Mouse (Mus musculus) R1 (cell line): ENCODE results near the gene Cldn8.

Experiments used
- DNase-seq: peaks from one replicate; pipeline ENCODE4 v3.0.0-alpha.2; 2018; ENCODE audit warnings: low read depth, low spot score

Cldn8 gene

DNA sequence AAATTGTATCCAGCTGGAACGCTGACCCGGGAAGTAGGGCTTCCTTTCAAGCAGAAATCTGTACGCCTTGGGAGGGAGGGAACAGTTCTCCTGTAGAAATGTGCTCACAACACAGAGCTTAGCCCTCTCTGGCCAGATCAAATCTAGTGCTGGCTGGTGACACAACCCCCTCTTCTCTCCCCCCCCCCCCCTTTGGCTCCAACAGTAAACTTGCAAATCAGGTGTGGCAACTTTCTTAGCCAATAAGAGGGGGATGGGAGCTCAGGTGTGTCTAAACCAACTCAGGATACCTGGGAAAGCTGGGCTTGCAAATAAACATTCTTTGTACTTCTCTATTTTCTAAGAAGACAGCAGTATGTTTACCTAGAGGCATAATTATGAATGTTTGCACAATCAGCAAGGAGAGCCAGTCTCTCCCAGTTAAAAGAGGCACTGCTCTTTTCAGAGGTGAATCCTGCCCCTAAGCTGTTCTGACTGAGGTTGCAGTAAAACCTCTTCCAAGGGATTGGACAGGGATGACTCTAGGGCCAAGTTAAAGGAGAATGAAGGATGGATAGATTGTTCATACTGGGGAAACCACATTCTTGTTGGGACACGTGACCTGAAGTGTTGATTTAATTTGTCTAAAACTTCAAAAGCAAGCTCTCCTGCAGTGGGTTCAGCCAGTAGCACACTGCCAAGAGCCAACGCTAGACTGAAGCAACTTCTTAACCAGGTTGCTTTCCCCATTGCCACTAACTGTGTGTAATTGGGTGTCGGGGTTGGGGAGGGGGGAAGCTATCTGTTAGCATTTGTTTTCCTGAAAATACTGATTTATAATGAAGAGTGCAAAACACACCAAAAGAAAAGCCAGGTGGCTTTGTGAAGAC is at the start of gene Cldn8:
Cldn8 (minus strand) TSS at position 139 of the 869 bp plus-strand sequence.
- DNase-seq = no peak

GRCm38 (mm10) chr16:88612712-88613111 is 49.7 kb upstream of the Cldn8 start:
- no peak for DNase-seq

DNA sequence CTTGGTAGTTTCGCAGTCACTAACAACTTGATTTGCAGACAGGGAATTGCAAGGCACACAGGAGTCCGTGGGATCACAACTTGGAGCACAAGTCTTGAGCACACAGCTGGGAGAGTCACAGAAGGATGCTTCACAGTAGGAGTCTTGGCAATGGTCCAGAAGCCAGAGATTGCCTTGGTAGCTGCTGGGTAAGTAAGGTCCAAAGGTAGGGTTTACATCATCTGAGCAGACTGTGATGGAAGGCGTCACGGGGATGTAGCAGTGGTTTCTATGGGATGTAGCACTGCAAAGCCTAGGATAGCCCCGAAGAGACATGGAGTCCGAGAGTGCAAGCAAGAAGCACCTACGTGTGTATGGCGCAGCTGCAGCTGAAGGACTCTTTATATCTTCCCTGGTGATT is 48.9 kb upstream of the Cldn8 start, which contains the start of gene Krtap24-1:
Krtap24-1 (minus strand) TSS at position 358 of the 400 bp plus-strand sequence.
- peak; percentile 7 for DNase-seq

- no peak for DNase-seq
Measured at GRCm38 (mm10) chr16:88604570-88604969, 41.6 kb upstream of the Cldn8 start.

GRCm38 (mm10) chr16:88602464-88602863 is 39.5 kb upstream of the Cldn8 start:
- DNase-seq = no peak

- DNase-seq = no peak
Measured at GRCm38 (mm10) chr16:88600303-88600702, 37.3 kb upstream of the Cldn8 start.

DNA sequence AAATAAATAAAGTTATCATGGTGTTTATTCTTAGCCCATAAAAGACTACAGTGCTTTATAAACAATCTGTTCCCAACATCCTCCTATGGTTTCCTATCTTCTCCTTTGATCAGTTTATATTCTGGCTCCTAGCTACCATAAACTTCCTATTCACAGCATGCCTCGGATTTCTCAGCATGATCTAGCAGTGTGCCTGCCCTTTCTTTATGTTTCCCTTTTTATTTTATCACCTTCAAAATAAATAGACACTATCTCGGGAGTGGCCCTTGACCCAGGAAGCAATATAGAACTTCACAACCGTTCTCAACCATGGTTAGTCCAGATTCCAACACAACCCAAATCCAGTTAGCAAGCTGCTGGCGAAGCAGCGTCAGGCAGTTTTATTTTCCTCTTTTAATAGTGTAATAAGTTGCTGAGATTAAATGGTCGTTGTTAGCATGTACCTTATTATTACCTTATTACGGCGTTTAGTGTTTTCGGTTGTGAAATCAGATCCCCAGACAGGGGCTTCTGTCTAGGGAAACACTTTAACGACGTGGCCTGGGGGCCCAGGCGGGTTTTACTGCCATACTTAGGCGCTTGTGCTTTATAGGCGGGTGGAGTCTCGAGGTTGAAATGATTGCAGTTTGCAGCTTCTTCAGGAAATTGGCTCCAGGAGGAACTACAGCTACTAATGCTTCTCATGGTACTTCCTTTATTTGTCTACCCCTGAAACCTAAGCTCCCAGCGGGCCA is 36.7 kb upstream of the Cldn8 start:
- DNase-seq = no peak

GRCm38 (mm10) chr16:88592758-88593157 is 29.8 kb upstream of the Cldn8 start:
- peak; percentile 25 for DNase-seq

DNA sequence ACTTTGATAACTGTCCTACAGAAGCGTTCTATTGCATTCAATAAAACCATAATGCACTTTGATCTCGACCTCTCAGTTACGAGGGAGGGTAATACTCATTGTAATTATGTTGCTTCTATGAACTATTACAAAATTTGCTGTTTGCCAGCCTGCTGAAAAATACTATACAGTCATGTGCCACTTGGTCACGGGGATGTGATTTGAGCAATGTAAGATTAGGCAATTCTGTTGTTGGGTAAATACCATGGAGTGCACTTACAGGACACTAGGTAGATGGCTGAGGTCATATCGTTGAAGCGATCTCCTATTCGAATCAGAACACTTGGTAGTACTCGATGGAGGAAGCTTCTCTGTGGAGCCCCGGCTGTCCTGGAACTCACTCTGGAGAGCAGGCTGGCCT is 20.4 kb upstream of the Cldn8 start:
- DNase-seq = no peak

DNA sequence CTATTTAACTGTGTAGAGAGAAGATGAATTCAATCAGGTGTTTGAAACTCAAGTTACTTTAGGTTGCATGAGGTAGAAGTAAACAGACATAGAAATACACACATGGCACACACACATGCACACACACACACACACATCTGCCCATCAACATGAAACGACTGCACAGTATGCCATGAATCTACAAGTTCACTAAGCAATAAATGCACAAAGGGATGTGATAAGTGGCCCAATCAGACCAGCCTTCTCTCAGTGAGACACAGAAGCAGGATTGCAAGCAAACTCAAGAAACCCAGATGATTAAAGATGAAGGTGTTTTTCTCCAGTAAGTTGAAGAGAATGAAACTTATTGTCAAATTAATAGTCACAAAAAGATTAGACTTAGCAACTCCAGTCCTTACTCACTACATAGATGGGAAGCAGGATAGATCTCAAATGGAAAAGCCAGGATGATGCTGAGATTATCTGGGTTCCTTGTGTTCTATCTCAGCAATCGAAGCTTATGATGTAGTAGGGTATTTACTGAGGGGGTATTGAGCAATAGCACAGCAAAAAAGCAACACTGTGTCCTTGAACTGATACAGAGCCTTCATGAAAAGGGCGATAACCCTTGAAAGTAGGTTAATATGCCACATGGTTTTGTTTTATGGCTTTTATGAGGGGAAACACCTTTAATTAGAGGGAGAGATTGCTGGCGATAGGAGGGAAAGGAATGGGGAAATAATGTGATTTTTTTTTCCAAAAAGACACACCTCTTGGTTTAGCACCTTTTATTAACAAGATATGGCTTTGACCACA is 13.1 kb upstream of the Cldn8 start:
- DNase-seq = no peak

DNA sequence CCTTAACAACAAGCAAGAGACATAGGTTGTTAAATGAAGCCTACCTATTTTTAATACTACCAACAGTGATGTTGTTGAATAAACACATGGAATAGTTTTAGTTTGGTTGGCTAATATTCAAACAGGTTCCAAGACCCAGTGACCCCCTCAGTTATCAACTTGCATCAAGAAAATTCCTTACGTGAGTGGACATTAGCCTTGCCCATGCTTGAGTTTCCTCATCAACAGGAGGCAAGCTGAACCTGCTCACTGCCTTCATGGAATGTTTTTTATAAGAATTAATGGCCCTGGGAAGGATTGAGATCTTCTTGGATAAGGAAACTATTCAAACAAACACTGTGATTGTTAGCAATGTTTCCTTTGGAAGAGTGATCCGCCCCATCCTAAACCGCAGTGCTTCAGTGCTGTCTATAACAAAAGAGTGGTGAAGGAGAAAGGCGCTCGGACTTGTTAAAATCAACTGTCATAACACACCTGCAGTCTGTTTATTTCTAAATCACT is 10.0 kb upstream of the Cldn8 start:
- DNase-seq = no peak

GRCm38 (mm10) chr16:88570136-88570535 is 7.2 kb upstream of the Cldn8 start:
- no peak for DNase-seq

DNA sequence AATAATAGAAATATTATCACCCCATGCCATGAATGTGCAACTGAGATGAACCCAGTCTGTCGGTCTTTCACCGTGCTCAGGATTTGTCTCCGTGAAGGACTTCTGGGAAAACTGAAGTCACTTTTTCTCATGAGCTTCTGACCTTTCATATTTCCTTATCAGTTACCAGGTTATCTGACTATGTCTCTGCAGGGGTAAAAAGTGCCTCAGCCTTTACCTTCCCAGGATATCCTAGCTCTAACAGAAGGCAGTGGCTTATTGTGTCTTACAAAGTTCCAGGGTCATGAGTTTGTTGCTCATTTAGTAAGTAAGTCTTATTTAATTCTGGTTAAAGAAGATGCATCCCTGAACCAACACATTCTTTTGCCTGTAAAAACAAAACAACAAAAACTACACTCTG is 6.7 kb upstream of the Cldn8 start:
- no peak for DNase-seq

DNA sequence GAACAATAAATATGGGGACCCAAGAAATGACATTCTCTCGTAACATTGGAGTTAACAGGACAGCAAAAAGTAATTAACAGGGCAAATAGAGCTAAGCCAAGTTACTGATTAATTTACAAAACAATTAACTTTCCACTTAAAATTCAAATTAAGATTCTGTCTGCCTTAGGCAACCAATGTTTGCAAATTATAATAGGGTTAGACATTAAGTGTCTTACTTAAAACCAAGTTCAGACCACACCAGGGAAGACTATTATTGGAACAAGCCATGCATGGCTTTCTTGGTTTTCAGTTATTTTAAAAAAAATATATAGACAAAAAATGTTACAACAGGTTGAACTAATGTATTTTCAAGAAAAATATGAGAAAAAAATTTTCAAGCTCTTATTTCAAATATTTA is 6.1 kb upstream of the Cldn8 start:
- DNase-seq = no peak

GRCm38 (mm10) chr16:88561617-88562164 is 1.3 kb downstream of the Cldn8 start:
- no peak for DNase-seq

DNA sequence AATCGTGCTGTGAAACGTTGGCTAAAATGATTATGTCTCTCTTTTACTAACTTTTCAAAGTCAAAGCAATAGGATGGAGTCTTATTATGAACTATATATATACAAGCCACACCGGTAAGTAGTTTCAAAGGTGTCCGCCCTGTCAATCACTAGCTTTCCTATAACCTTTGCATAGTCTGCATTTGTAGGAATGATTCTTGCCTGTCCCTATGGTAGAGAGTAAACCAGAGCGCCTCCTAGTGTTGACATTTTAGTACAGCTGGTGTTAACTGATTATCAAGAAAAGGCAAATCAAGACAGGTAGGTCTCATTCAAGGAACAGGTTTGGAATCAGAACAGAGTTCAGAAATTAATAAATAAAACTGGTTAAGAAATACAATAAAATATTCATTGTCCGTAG is 20.5 kb downstream of the Cldn8 start:
- peak; percentile 58 for DNase-seq

DNA sequence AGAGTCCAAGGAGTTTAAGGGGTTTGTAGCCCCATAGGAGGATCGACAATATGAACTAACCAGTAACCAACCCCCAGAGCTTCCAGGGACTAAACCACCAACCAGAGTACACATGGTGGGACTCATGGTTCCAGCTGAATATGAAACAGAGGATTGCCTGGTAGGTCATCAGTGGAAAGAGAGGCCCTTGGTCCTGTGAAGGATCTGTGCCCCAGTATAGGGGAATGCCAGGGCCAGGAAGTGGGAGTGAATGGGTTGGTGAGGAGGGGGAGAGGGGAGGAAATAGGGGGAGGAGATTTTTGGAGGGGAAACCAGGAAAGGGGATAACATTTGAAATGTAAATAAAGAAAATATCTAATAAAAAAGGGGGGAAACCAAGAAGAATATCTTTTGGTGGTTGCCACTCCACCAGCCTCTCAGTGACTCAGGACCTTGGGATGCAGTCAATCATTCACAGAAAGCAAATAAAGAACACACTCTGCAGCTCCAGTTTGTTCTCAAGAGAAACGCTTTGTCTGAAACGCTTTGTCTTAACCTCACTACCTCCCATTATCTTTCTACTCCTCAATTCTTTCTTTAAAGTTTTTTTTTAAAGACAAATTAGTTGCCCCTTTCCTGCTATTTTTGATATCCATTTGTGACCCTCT is 23.0 kb downstream of the Cldn8 start:
- DNase-seq = no peak

DNA sequence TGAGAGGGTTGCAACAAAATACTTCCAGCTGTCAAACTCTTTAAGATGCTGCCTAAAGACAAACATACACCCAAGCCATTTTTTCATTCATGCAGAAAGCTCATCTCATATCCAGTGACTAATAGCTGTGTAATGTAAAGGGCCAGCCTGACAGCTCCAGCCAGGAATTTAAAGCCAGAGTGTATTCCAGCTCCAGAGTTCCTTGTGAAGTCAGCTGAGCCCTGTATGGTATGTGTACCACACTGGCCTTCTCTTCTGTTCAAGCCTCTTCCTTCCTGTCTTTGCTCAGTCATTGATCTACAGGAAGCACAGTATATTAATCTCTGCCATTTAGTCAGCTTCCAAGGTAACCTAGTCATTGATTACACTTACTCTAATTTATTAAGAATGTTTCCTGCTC is 51.6 kb downstream of the Cldn8 start:
- DNase-seq = no peak
